Mouse (Mus musculus) CD4-positive, CD25-positive, alpha-beta regulatory T cell, adult 2 months (primary cell): ENCODE data around the gene Cbl.
"Not testable (repeated sequence)": the region's sequence is repeated elsewhere in the genome, so short reads cannot be mapped to it uniquely, and the experiment has no call there.

Experiments used
- DNase-seq: peaks from one replicate; pipeline ENCODE4 v3.0.0-alpha.2; 2012; ENCODE audit warnings: low read depth, low spot score

Gene Cbl

GRCm38 (mm10) chr9:44130581-44131275 lies 103.1 kb downstream of the Cbl start:
- DNase-seq = peak; percentile 62

- DNase-seq = peak; percentile 87
These were observed 103.8 kb downstream of the Cbl start for GRCm38 (mm10) chr9:44130034-44130433.

GRCm38 (mm10) chr9:44129633-44130032 lies 104.2 kb downstream of the Cbl start:
- no peak for DNase-seq

- no peak for DNase-seq
These were observed 106.5 kb downstream of the Cbl start for GRCm38 (mm10) chr9:44127351-44127801.

GRCm38 (mm10) chr9:44126746-44127145 lies 107.1 kb downstream of the Cbl start:
- no peak for DNase-seq

GRCm38 (mm10) chr9:44125546-44126428 lies 108.1 kb downstream of the Cbl start:
- DNase-seq = peak; percentile 93

- DNase-seq = no peak
These were observed 108.8 kb downstream of the Cbl start for GRCm38 (mm10) chr9:44125026-44125425.

GRCm38 (mm10) chr9:44124317-44124716 lies 109.5 kb downstream of the Cbl start:
- peak; percentile 57 for DNase-seq

- DNase-seq = no peak
These were observed 113.8 kb downstream of the Cbl start for GRCm38 (mm10) chr9:44119948-44120465.

GRCm38 (mm10) chr9:44119011-44119410 lies 114.8 kb downstream of the Cbl start:
- peak; percentile 79 for DNase-seq

GRCm38 (mm10) chr9:44116182-44116581 lies 117.7 kb downstream of the Cbl start:
- DNase-seq = peak; percentile 45

GRCm38 (mm10) chr9:44115599-44115998 lies 118.2 kb downstream of the Cbl start:
- peak; percentile 44 for DNase-seq

- DNase-seq = no peak
These were observed 119.4 kb downstream of the Cbl start for GRCm38 (mm10) chr9:44114453-44114852.

GRCm38 (mm10) chr9:44113105-44113789 lies 120.6 kb downstream of the Cbl start, which contains the start of the genes Gm49380 and Rnf26:
TSS of gene Gm49380 (minus strand) at chr9:44113500.
TSS of gene Rnf26 (minus strand) at chr9:44113517.
- DNase-seq = peak; percentile 98

- not testable (repeated sequence) for DNase-seq
These were observed 121.9 kb downstream of the Cbl start for GRCm38 (mm10) chr9:44111909-44112308.

GRCm38 (mm10) chr9:44109360-44110095 lies 124.3 kb downstream of the Cbl start:
- peak; percentile 86 for DNase-seq

GRCm38 (mm10) chr9:44108269-44109055 lies 125.4 kb downstream of the Cbl start:
- DNase-seq = no peak

- no peak for DNase-seq
These were observed 126.2 kb downstream of the Cbl start for GRCm38 (mm10) chr9:44107557-44108179.

- no peak for DNase-seq
These were observed 126.7 kb downstream of the Cbl start, which contains the start of gene C1qtnf5 for GRCm38 (mm10) chr9:44107110-44107509. TSS of gene C1qtnf5 (plus strand) at chr9:44107245.

- no peak for DNase-seq
These were observed 127.3 kb downstream of the Cbl start for GRCm38 (mm10) chr9:44106596-44106995.
